Mouse (Mus musculus) hindbrain, postnatal 0 days (tissue): ENCODE measurements around the gene Elmo2. TPM values are rescaled to one million over a fixed set of nuclear protein-coding genes. Genes with fewer than 3 reads are reported as not detected.

Experiments used
- ATAC-seq: fragments of 200-750 bp; cut with Nextera tagmentation; 2 replicates; pipeline ENCODE4 v1.8.0; 2017; ENCODE audit warnings: mild to moderate bottlenecking, moderate TSS enrichment, moderate library complexity
- DNase-seq: peaks from one replicate; pipeline ENCODE4 v3.0.0-alpha.2; 2015; ENCODE audit warnings: low spot score
- H3K27ac ChIP-seq: fragments of 300-500 bp; sonication (generic); 2 replicates; pipeline ENCODE4 v1.5.1; 2014; ENCODE audit warnings: mild to moderate bottlenecking
- H3K27me3 ChIP-seq: fragments of 300-500 bp; sonication (generic); 2 replicates; pipeline ENCODE4 v1.6.1; 2014; ENCODE audit warnings: low read length, mixed read lengths; ENCODE audit not compliant: insufficient read depth
- H3K36me3 ChIP-seq: fragments of 300-500 bp; sonication (generic); 2 replicates; pipeline ENCODE4 v1.6.1; 2014; ENCODE audit warnings: low read length, mixed read lengths; ENCODE audit not compliant: insufficient read depth
- H3K4me1 ChIP-seq: fragments of 300-500 bp; sonication (generic); 2 replicates; pipeline ENCODE4 v1.6.1; 2014; ENCODE audit warnings: antibody characterized with exemption, low read length, mixed read lengths; ENCODE audit not compliant: insufficient read depth
- H3K4me2 ChIP-seq: fragments of 300-500 bp; sonication (generic); 2 replicates; pipeline ENCODE4 v1.6.1; 2014; ENCODE audit warnings: low read depth, mild to moderate bottlenecking, low read length, moderate library complexity, mixed read lengths
- H3K4me3 ChIP-seq: fragments of 300-500 bp; sonication (generic); 2 replicates; pipeline ENCODE4 v1.5.1; 2014; ENCODE audit warnings: low read length
- H3K9ac ChIP-seq: fragments of 300-500 bp; sonication (generic); replicated peaks from 2 replicates; pipeline ENCODE4 v1.6.1; 2014; ENCODE audit warnings: mild to moderate bottlenecking, low read length, moderate library complexity, mixed read lengths
- H3K9me3 ChIP-seq: fragments of 300-500 bp; sonication (generic); 2 replicates; pipeline ENCODE4 v1.6.1; 2016; ENCODE audit warnings: low read length, mixed read lengths
- CTCF ChIP-seq: IDR thresholded peaks from 2 replicates; pipeline ENCODE4 v1.5.1; 2016; ENCODE audit warnings: antibody characterized with exemption, control low read depth, low read depth
- WGBS: fragments of 180-500 bp; shearing (Covaris S2); extraction: QIAGEN DNeasy Blood & Tissue Kit; methylation state at CpG from one replicate; pipeline ENCODE4 v1.1.7; 2014; 5-methylcytosine and 5-hydroxymethylcytosine counted together
- polyA plus RNA-seq: library from polyadenylated mRNA; unstranded; fragments of >200 nt; fragmentation: Nextera tagmentation; extraction: Ambion mirVana; gene quantifications from 2 replicates; pipeline ENCODE4 v1.2.1, GENCODE M21; 2015
- total RNA-seq: library from RNA; depleted of rRNA; stranded (reverse); fragments of >200 nt; gene quantifications from 2 replicates; pipeline ENCODE4 v1.2.3, GENCODE M21; 2014

Gene Elmo2
- total and polyA plus RNA-seq, 2 experiments from 2014 or later, result 71.8 to 105 TPM

GRCm38 (mm10) chr2:165303354-165304012 lies 22.8 kb downstream of the Elmo2 start:
- ATAC-seq (no peak), DNase-seq (no peak)
- 83% methylated on average over 6 of the region's 6 CpGs for WGBS

GRCm38 (mm10) chr2:165301409-165301808 lies 24.9 kb downstream of the Elmo2 start:
- H3K9ac ChIP-seq, result no peak overlapping the region
- no peaks in the 10 kb centered on the region for H3K4me1 ChIP-seq
- no peak for DNase-seq
- peaks cover 44% of the 10 kb centered on the region for H3K36me3 ChIP-seq
- peak overlapping the region; percentile 26 for H3K27ac ChIP-seq
- H3K9me3 ChIP-seq, result no peaks in the 10 kb centered on the region
- no peak overlapping the region for H3K4me2 ChIP-seq
- no peak for ATAC-seq
- no peak for TF ChIP-seq CTCF
- H3K27me3 ChIP-seq, result no peaks in the 10 kb centered on the region
- 55% methylated on average over 3 of the region's 3 CpGs for WGBS
- no peak overlapping the region for H3K4me3 ChIP-seq

More at GRCm38 (mm10) chr2:165303354-165304012, 22.8 kb downstream of the Elmo2 start:
- H3K27ac ChIP-seq, result no peak overlapping the region
- H3K4me2 ChIP-seq, result no peak overlapping the region
- TF ChIP-seq CTCF, result peak; percentile 16; the same call in 1 of the 2 replicates
- no peaks in the 10 kb centered on the region for H3K27me3 ChIP-seq
- H3K9me3 ChIP-seq, result no peaks in the 10 kb centered on the region
- H3K36me3 ChIP-seq, result peaks cover 36% of the 10 kb centered on the region; the same call in 1 of the 2 replicates
- no peak overlapping the region for H3K9ac ChIP-seq
- no peak overlapping the region for H3K4me3 ChIP-seq
- H3K4me1 ChIP-seq, result no peaks in the 10 kb centered on the region

GRCm38 (mm10) chr2:165300885-165301284 lies 25.4 kb downstream of the Elmo2 start:
- TF ChIP-seq CTCF, result no peak
- Histone ChIP-seq H3K27ac (no peak overlapping the region), H3K36me3 (peaks cover 49% of the 10 kb centered on the region)

GRCm38 (mm10) chr2:165300424-165300823 lies 25.9 kb downstream of the Elmo2 start:
- Histone ChIP-seq H3K4me3 (no peak overlapping the region), H3K4me1 (no peaks in the 10 kb centered on the region), H3K9me3 (no peaks in the 10 kb centered on the region), H3K9ac (no peak overlapping the region), H3K27me3 (no peaks in the 10 kb centered on the region), H3K27ac (peak overlapping the region; percentile 70; the same call in 1 of the 2 replicates), H3K36me3 (peaks cover 54% of the 10 kb centered on the region), H3K4me2 (no peak overlapping the region)
- no peak for TF ChIP-seq CTCF
- 59% methylated on average over 8 of the region's 8 CpGs for WGBS
- ATAC-seq (peak; percentile 68), DNase-seq (peak; percentile 76)

More at GRCm38 (mm10) chr2:165300885-165301284, 25.4 kb downstream of the Elmo2 start:
- Histone ChIP-seq H3K4me1 (no peaks in the 10 kb centered on the region), H3K27me3 (no peaks in the 10 kb centered on the region), H3K9ac (no peak overlapping the region), H3K4me2 (no peak overlapping the region), H3K4me3 (no peak overlapping the region), H3K9me3 (no peaks in the 10 kb centered on the region)
- peak; percentile 21; the same call in 1 of the 2 replicates for ATAC-seq
- peak; percentile 74 for DNase-seq
- WGBS, result 49% methylated on average over 6 of the region's 6 CpGs

- Histone ChIP-seq H3K27me3 (no peaks in the 10 kb centered on the region), H3K4me1 (no peaks in the 10 kb centered on the region), H3K9ac (no peak overlapping the region), H3K4me3 (no peak overlapping the region), H3K9me3 (no peaks in the 10 kb centered on the region), H3K36me3 (peaks cover 49% of the 10 kb centered on the region), H3K27ac (no peak overlapping the region), H3K4me2 (no peak overlapping the region)
- no peak for TF ChIP-seq CTCF
- 88% methylated on average over 11 of the region's 11 CpGs for WGBS
- ATAC-seq (no peak), DNase-seq (no peak)
These were observed 28.9 kb downstream of the Elmo2 start for GRCm38 (mm10) chr2:165297429-165297828.

- Histone ChIP-seq H3K9me3 (no peaks in the 10 kb centered on the region), H3K4me2 (no peak overlapping the region), H3K4me3 (no peak overlapping the region), H3K27ac (no peak overlapping the region), H3K4me1 (no peaks in the 10 kb centered on the region), H3K36me3 (peaks cover 54% of the 10 kb centered on the region), H3K9ac (no peak overlapping the region), H3K27me3 (no peaks in the 10 kb centered on the region)
- WGBS, result 82% methylated on average over 18 of the region's 18 CpGs
- DNase-seq, result no peak
- ATAC-seq, result no peak
- TF ChIP-seq CTCF, result no peak
These were observed 29.7 kb downstream of the Elmo2 start for GRCm38 (mm10) chr2:165296571-165296970.
